Mouse (Mus musculus): Measurements from ENCODE around the gene Snrpc. TPM values are rescaled to one million over a fixed set of nuclear protein-coding genes. Genes with fewer than 3 reads are reported as not detected.

The Snrpc gene
- total RNA-seq, 2 experiments from 2014 or later = 43.4 to 49.8 TPM

GRCm38 (mm10) chr17:27874510-27874909 is 36.6 kb downstream of the Snrpc start:
- no peak for DNase-seq (ENCODE audit: extremely low spot score in 1 of 2, low spot score in 2 of 2)
- Histone ChIP-seq H3K4me3 (no peak overlapping the region), H3K27ac (no peak overlapping the region)
- TF ChIP-seq CTCF (IDR thresholded peaks at IDR 0.05) = no peak
- intact Hi-C loops (cut with DNase I) = no loop called here

GRCm38 (mm10) chr17:27881518-27881917 is 43.6 kb downstream of the Snrpc start:
- no peak overlapping the region for H3K27ac ChIP-seq
- no peak overlapping the region for H3K4me3 ChIP-seq
- DNase-seq (ENCODE audit: extremely low spot score in 1 of 2, low spot score in 2 of 2) = no peak
- peak; percentile 39 for TF ChIP-seq CTCF (IDR thresholded peaks at IDR 0.05)
- intact Hi-C loops (cut with DNase I) = no loop called here

- H3K27ac ChIP-seq = no peak overlapping the region
- intact Hi-C loops (cut with DNase I) = no loop called here
- H3K4me3 ChIP-seq = no peak overlapping the region
- no peak for TF ChIP-seq CTCF (IDR thresholded peaks at IDR 0.05)
- no peak for DNase-seq (ENCODE audit: extremely low spot score in 1 of 2, low spot score in 2 of 2)
These were observed 45.2 kb downstream of the Snrpc start for GRCm38 (mm10) chr17:27883129-27883528.

GRCm38 (mm10) chr17:27883994-27884393 is 46.0 kb downstream of the Snrpc start:
- no peak for DNase-seq (ENCODE audit: extremely low spot score in 1 of 2, low spot score in 2 of 2)
- Histone ChIP-seq H3K4me3 (no peak overlapping the region), H3K27ac (no peak overlapping the region)
- intact Hi-C loops (cut with DNase I) = no loop called here
- TF ChIP-seq CTCF (IDR thresholded peaks at IDR 0.05) = no peak

GRCm38 (mm10) chr17:27886499-27887210 is 48.7 kb downstream of the Snrpc start:
- intact Hi-C loops (cut with DNase I) = no loop called here
- Histone ChIP-seq H3K27ac (no peak overlapping the region), H3K4me3 (no peak overlapping the region)
- DNase-seq (ENCODE audit: extremely low spot score in 1 of 2, low spot score in 2 of 2) = no peak
- TF ChIP-seq CTCF (IDR thresholded peaks at IDR 0.05) = peak; percentile 1; the same call in 1 of the 2 replicates

Other genes with a start within 250 kb of the Snrpc start
- 100 to 1,000 TPM; 550 to 603 TPM for gene Nudt3, start 214.7 kb upstream of the Snrpc start, total RNA-seq (2021)
- 1 to 10 TPM in 1 of 2 experiments, not detected in 1; 2.0 TPM for gene RPS10-NUDT3, start 202.9 kb upstream of the Snrpc start, total RNA-seq (2021)
- gene Rps10, start 201.5 kb upstream of the Snrpc start, total RNA-seq (2021) = 100 to 1,000 TPM; 444 to 464 TPM
- gene Pacsin1, start 182.6 kb upstream of the Snrpc start, total RNA-seq (2021) = 100 to 1,000 TPM; 436 to 459 TPM
- under 1 TPM in 1 of 2 experiments, not detected in 1; 0.48 TPM for gene Spdef, start 109.2 kb upstream of the Snrpc start, total RNA-seq (2021)
- gene D17Wsu92e, start 17.5 kb upstream of the Snrpc start, total RNA-seq (2021) = 100 to 1,000 TPM; 219 to 228 TPM
- 10 to 100 TPM; 20.3 to 20.8 TPM for gene Uhrf1bp1, start 18.3 kb downstream of the Snrpc start, total RNA-seq (2021)
- gene Anks1, start 71.2 kb downstream of the Snrpc start, total RNA-seq (2021) = 10 to 100 TPM; 36.6 to 54.9 TPM
- gene Taf11, start 71.7 kb downstream of the Snrpc start, total RNA-seq (2021) = 10 to 100 TPM; 45.6 to 51.1 TPM
- under 1 TPM; 0.61 to 0.88 TPM for gene Tcp11, start 242.5 kb downstream of the Snrpc start, total RNA-seq (2021)

Measured in left cerebral cortex, adult 2 months (tissue).